Mouse (Mus musculus) cerebellum, adult 2 months (tissue): ENCODE data around the gene Prkar1b.

Experiments used
- CTCF ChIP-seq: fragments of 200-500 bp; IDR thresholded peaks from 2 replicates; pipeline ENCODE4 v1.5.1; 2011; ENCODE audit warnings: low read depth, mild to moderate bottlenecking, control low read depth, low read length, moderate library complexity, borderline replicate concordance; ENCODE audit not compliant: insufficient read depth
- POLR2A ChIP-seq: fragments of 200-500 bp; IDR thresholded peaks from 2 replicates; pipeline ENCODE4 v1.6.1; 2011; ENCODE audit warnings: low read length, control low read depth, borderline replicate concordance; ENCODE audit not compliant: insufficient read depth

- TF ChIP-seq CTCF (no peak), POLR2A (no peak)
These were observed 161.0 kb downstream of the Prkar1b start for GRCm38 (mm10) chr5:138988764-138989163.
